Mouse (Mus musculus): ENCODE measurements around the gene Tbc1d10c.

DNA sequence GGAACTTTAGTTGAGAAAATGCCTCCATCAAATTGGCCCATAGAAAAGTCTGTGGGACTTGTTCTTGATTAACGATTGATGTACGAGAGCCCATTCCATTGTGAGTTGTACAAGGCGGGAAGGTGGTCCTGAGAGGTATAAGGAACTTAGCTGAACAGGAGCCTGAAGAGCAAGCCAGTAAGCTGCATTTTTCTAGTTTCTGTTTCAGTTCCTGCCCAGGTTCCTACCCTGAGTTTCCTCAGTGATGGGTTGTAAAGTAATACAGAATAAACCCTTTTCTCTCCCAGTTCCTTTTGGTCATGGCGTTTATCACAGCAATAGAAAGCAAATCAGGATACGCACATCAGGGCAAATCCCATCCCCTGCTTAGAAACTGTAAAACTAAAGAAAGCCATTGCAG is 53.2 kb downstream of the Tbc1d10c start:
- TF ChIP-seq CTCF (IDR thresholded peaks at IDR 0.05; ENCODE audit: insufficient read depth, low read length) = no peak
- no peak for TF ChIP-seq POLR2A (IDR thresholded peaks at IDR 0.05; ENCODE audit: borderline replicate concordance, extremely low read depth, low read depth, low read length)

Data from lung, adult 2 months (tissue).